Mouse (Mus musculus): ENCODE data around the gene Vmn1r45.
"Not testable (repeated sequence)": the region's sequence is repeated elsewhere in the genome, so short reads cannot be mapped to it uniquely, and the experiment has no call there.

Gene Vmn1r45

DNA sequence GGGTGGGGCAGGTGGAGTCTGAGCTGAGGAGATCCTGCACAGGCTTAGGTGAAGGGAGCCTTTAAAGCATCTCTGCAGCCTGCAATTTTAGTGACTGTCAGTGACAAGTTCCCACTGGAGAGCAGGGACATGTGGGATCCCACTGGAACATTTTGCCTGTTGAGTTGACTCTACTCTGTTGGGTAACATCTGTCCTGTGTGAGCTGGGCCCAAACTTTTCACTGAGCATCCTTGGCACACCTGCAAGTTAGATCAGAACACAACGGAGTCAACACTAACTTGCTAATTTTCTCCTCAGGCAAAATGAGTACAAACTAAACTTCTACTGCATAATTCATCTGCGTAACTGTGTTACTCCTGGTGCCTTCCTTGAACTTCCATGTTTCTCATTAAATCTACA lies at the start of gene Vmn1r45:
TSS of gene Vmn1r45 (minus strand) at position 101 of the 400 bp plus-strand sequence.
- not testable (repeated sequence) for DNase-seq

DNA sequence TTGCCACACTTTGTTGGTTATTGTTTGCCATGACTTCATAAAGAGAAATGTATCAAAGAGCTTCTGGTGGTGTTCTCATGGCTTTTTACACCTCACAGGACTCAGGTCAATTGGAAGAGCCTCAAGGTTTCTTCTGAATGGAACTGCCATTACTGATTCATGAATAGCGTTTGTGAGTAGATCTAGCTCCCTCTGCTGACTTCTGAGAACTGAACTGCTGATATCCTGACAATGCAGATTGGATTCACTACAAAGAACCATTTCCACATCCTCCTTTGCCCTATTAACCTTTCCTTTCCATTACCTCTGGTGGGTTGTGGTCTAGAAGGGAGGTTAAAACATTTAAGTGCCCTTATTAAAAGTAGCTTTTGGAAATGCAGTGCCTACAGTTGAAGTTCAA lies 45.6 kb upstream of the Vmn1r45 start:
- no peak for DNase-seq

DNA sequence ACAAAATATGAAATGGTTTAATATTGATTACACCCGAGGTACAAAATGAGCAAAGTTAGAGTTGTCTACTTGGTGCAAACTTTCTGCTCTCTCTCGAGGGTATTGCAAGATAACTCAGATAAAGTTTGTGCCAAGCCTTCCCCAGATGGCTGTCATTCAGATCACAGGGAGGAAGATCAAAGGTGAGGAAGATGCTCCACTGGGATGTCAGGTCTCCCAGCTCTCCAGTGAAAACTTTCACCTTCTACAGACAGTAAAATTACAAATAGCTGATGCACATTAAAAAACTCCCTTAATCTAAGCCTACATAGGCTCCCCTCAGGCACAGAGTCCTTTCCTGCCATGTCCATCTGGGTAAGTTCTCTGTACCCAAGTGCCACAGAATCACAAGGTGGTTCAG lies 28.6 kb upstream of the Vmn1r45 start, which contains the start of gene Vmn1r46:
TSS of gene Vmn1r46 (plus strand) at position 301 of the 400 bp plus-strand sequence.
- no peak for DNase-seq

DNA sequence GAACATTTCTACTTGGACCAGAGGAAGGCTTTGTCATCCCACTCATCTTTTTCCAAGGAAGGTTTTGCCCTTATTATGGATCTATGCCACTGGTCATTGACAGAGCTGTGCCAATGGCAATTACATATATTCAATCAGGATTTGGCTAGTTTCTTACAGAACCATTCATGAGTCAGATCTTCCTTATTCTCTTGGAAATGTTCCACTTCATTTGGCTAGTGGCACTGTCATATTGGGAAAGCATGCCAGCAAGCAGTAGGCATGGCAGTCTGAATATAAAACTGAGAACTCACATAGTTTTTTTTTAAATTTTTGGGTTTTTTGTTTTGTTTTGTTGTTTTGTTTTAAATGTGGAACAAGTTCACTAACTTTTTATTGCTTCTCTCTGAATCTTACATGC lies 25.9 kb upstream of the Vmn1r45 start:
- no peak for DNase-seq

DNA sequence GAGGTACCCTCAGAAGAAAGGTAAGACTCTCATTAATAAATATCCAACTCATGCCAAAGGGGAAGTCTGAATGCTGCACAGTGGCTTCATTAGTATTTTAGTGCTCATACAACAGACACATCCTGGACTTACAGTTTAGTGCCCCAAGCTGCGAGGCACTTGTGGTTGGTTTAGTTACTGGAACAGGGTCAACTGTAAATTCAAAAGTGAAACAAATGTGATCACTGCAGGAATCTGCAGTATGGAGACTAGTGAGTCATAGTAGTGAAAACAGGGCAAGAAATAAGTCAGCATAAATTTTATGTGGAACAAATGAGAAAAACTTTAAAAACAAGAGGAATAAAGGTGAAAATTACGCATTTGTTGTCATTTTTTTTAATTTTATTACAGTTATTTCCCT lies 13.2 kb upstream of the Vmn1r45 start:
- DNase-seq: no peak

DNA sequence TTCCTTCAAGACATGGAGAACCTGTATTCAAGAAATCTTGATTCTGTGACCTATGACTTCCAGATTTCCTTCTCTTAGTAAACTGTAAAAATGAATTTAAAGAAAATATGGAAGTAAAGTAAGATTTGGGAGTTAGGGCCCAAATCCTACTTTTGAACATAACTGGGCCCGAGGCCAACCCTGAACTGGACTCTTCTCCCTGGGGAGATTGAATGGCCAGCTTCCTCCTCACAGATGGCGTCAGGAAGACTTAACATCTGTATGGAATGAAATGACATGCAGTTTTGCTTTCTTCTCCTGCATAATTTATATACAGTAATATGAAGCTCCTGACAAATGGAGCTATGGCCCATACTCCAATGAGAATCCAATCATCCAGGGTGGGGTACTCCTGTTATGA lies 528 bp upstream of the Vmn1r45 start:
- no peak for DNase-seq

DNA sequence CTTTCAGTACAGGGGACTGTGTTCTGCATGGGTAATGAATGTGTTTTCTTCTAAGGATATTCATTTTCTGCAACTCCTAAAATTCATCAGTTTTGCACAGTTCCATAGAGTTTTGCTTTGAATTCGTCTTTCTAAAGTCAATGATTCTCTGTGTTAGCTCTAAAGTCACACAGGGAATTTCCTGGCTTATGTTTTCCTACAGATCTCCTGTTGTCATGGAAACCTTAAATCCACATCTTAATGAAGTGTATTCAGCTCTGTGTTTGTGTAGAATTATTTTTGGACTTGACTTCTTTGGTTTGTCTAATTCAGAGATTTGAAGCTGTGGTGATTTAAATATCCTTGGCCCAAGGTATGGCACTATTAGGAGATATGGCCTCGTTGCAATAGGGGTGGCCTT lies 56.6 kb downstream of the Vmn1r45 start:
- DNase-seq: no peak

DNA sequence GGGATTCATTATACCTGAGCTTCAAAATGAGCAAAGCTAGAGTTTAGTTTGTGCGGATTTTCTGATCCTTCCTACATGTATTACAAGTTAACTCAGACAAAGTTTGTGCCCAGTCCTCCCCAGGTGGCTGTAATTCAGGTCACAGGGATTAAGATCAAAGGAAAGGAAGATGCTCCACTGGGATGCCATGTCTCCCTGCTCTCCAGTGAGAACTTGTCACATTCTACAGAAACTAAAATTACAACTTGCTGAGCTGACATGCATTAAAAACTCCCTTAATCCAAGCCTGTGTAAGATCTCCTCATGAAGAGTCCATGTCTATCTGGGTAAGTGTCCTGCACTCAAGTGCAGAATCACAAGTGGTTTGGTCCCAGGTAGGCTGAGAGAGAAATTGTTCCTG lies 57.0 kb downstream of the Vmn1r45 start, which contains the start of gene Vmn1r44:
TSS of gene Vmn1r44 (plus strand) at position 301 of the 400 bp plus-strand sequence.
- no peak for DNase-seq

All from lung, postnatal 14 days (tissue).